9 mouse cellular contexts compared by ENCODE assay signal in the genomic region with DNA sequence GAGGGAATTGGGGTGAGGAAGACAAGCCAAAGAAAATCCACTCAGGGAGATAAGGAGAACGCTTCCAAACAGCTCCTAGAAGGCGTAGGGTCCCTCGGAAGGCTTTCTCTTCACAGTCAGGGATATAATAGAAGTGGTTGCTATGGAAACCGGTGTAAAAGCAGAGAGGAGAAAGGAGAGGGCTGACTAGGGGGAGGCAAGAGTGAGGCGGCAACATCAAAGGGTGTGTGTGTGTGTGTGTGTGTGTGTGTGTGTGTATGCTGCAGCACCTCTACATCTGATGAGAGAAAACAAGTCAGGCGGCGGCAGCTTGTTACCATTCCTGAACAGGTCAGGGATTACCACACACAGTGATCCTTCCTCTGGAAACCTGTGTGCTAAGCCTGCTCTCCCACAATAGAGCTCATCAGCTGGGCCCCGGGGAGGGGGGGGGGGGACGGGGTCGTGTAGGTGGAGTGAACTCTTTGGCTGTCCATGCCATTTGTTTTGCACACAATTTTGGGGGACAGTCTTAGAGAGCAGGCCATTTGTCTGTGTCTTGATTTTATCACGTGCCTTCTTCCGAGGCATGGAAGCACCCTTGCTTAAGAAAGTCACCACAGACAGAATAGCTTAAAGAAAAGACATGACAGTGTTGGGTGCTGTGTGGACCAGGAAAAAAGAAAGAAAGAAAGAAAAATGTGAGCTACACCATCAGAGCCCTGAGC. TPM values are rescaled to one million over a fixed set of nuclear protein-coding genes. Genes with fewer than 3 reads are reported as not detected.
DNase-seq lines count a peak whose midpoint lies in the region; ATAC-seq and TF ChIP-seq lines count a peak whose summit lies in the region.
"Had no signal": no experiment of that assay in that cellular context is flagged by ENCODE, and none has a peak within 500 bp of the region (broad histone marks: within the 10 kb centered on the region; RNA-seq: fewer than 3 reads in every experiment).

No protein-coding gene starts in this region.

- H3K27ac ChIP-seq in gastrocnemius, adult 2 months: peak overlapping the region; percentile 86
- H3K27ac ChIP-seq in ES-E14 (ENCODE audit: insufficient read depth, low read depth, low read length, poor library complexity, severe bottlenecking): peak overlapping the region; percentile 60
- H3K27ac ChIP-seq in forebrain, embryonic 15.5 days (replicated peaks): peak overlapping the region; percentile 93
- peak overlapping the region; percentile 99 for H3K27ac ChIP-seq in olfactory bulb, adult 2 months (ENCODE audit: insufficient read depth, low read depth, low read length)

- H3K4me3 ChIP-seq in gastrocnemius, adult 2 months: no peak overlapping the region
- no peak overlapping the region for H3K4me3 ChIP-seq in ES-E14 (ENCODE audit: insufficient read depth in 1 of 2, low read depth in 1 of 2, low read length in 2 of 2, poor library complexity in 1 of 2, severe bottlenecking in 1 of 2)
- no peak overlapping the region for H3K4me3 ChIP-seq in forebrain, embryonic 15.5 days
- H3K4me3 ChIP-seq in olfactory bulb, adult 2 months (ENCODE audit: insufficient read depth, low read depth, low read length): no peak overlapping the region

- in situ Hi-C loops in ES-E14 (cut with MboI; ENCODE audit: low sequenced_read_pairs in 2 of 2, unreplicated experiment in 2 of 2): no loop called here

- peak; percentile 77 for ATAC-seq in forebrain, embryonic 15.5 days (replicated peaks)

- H3K4me2 ChIP-seq in forebrain, embryonic 15.5 days (replicated peaks): peak overlapping the region; percentile 27

- H3K27me3 ChIP-seq in forebrain, embryonic 15.5 days: no peaks in the 10 kb centered on the region

- no peak for DNase-seq in gastrocnemius, adult 2 months
- no peak for DNase-seq in gastrocnemius, postnatal 25 days
- DNase-seq in ES-E14 (ENCODE audit: low read depth, low spot score): peak; percentile 60
- peak; percentile 73 to 84 for DNase-seq in left cerebral cortex, adult 9 months (ENCODE audit: low spot score in 2 of 2)
- DNase-seq in gastrocnemius, postnatal 36 days: no peak
- DNase-seq in urinary bladder, adult 2 months (ENCODE audit: low spot score): no peak

- intact Hi-C loops in gastrocnemius, adult 2 months (cut with DNase I): no loop called here
- intact Hi-C loops in gastrocnemius, postnatal 36 days (cut with DNase I): no loop called here

- H3K9ac ChIP-seq in ES-E14 (ENCODE audit: insufficient read depth, low read depth, low read length, poor library complexity, severe bottlenecking): peak overlapping the region; percentile 5; the same call in 1 of the 2 replicates
- H3K9ac ChIP-seq in forebrain, embryonic 15.5 days (replicated peaks): no peak overlapping the region; the same call in 1 of the 2 replicates

- TF ChIP-seq CTCF in gastrocnemius, adult 2 months (IDR thresholded peaks at IDR 0.05): no peak
- no peak for TF ChIP-seq CTCF in olfactory bulb, adult 2 months (IDR thresholded peaks at IDR 0.05; ENCODE audit: insufficient read depth, low read depth, low read length)

- no peaks in the 10 kb centered on the region for H3K36me3 ChIP-seq in ES-E14 (ENCODE audit: control insufficient read depth, insufficient read depth, low read length, poor library complexity, severe bottlenecking)
- H3K36me3 ChIP-seq in forebrain, embryonic 15.5 days: no peaks in the 10 kb centered on the region
- H3K36me3 ChIP-seq: G1E had no signal

- WGBS in forebrain, embryonic 15.5 days: 2% methylated on average over 12 of the region's 12 CpGs
- WGBS in olfactory bulb, adult 2 months: 6% methylated on average over 12 of the region's 12 CpGs

- H3K4me1 ChIP-seq in ES-E14 (ENCODE audit: control insufficient read depth in 2 of 2, insufficient read depth in 2 of 2, low read length in 2 of 2, poor library complexity in 1 of 2): peaks cover 5 to 24% of the 10 kb centered on the region in 2 experiments; a peak in 2 of 4 replicates
- H3K4me1 ChIP-seq in forebrain, embryonic 15.5 days: peaks cover 46% of the 10 kb centered on the region
- H3K4me1 ChIP-seq in olfactory bulb, adult 2 months (ENCODE audit: control insufficient read depth, insufficient read depth, low read length): peaks cover 39% of the 10 kb centered on the region

- TF ChIP-seq POLR2A in olfactory bulb, adult 2 months (IDR thresholded peaks at IDR 0.05; ENCODE audit: insufficient read depth, low read depth, low read length): no peak

- no peaks in the 10 kb centered on the region for H3K9me3 ChIP-seq in ES-E14 (ENCODE audit: control insufficient read depth, insufficient read depth, low read depth, low read length)
- H3K9me3 ChIP-seq in forebrain, embryonic 15.5 days: no peaks in the 10 kb centered on the region
- H3K9me3 ChIP-seq: G1E had no signal

TF ChIP-seq in ES-E14, 5 proteins besides CTCF, POLR2A, EP300 and RAD21:
- TF ChIP-seq HCFC1 (IDR thresholded peaks at IDR 0.05; ENCODE audit: borderline replicate concordance, insufficient read depth, low read length): no peak
- no peak for TF ChIP-seq ZNF384 (IDR thresholded peaks at IDR 0.05; ENCODE audit: low read depth, low read length)

RNA-seq across cellular contexts. Expression of a gene that starts 55.0 kb away (rescaled TPM):
- total RNA-seq in gastrocnemius, adult 2 months (2021): 10 to 100 TPM; 28.6 to 81.6 TPM
- 10 to 100 TPM; 19.0 to 35.9 TPM for total RNA-seq in gastrocnemius, postnatal 25 days (2021)
- 21.9 and 25.7 TPM in 2 replicates for total RNA-seq in ES-E14 (2012; rRNA removed)
- 10.5 and 11.1 TPM in 2 replicates for polyA plus RNA-seq in forebrain, embryonic 15.5 days (2015; fragmentation: Nextera tagmentation; extraction: Ambion mirVana)
- not detected in 2 replicates for polyA plus RNA-seq in olfactory bulb, adult 2 months (2012; ENCODE audit: insufficient read depth, insufficient read length, low replicate concordance, missing spikeins)
- 10 to 100 TPM; 26.5 to 30.1 TPM for total RNA-seq in gastrocnemius, postnatal 36 days (2021)
- polyA plus RNA-seq in urinary bladder, adult 2 months (2012; rRNA removed): 33.4 and 35.5 TPM in 2 replicates

Comparison
In these comparisons a context has a peak if more than half of its experiments do, and no peak if none do; other contexts are left out.
1. DNase-seq: peak in ES-E14 (single experiment) and left cerebral cortex, adult 9 months (2 of 2); none in gastrocnemius, adult 2 months (single experiment), gastrocnemius, postnatal 25 days (single experiment), gastrocnemius, postnatal 36 days (0 of 2) and urinary bladder, adult 2 months (single experiment).
2. Peak in every context shown above with its lines, with median percentiles within 50 percentile points of each other: H3K27ac ChIP-seq.